Mouse (Mus musculus) liver, adult 2 months (tissue): ENCODE results near the gene Crybg3. TPM values are rescaled to one million over a fixed set of nuclear protein-coding genes. Genes with fewer than 3 reads are reported as not detected.

Source experiments
- DNase-seq: peaks from one replicate; pipeline ENCODE4 v3.0.0-alpha.2; 2011; ENCODE audit warnings: low read depth, low spot score; ENCODE audit errors: extremely low read depth
- H3K27ac ChIP-seq: fragments of 200-500 bp; replicated peaks from 2 replicates; pipeline ENCODE4 v1.5.1; 2012; ENCODE audit warnings: low read depth, mild to moderate bottlenecking, control low read depth, inconsistent platforms, low read length; ENCODE audit not compliant: insufficient read depth
- H3K27me3 ChIP-seq: fragments of 200-500 bp; 2 replicates; pipeline ENCODE4 v1.6.1; 2012; ENCODE audit warnings: mild to moderate bottlenecking, moderate library complexity, low read length, inconsistent platforms; ENCODE audit not compliant: control insufficient read depth, insufficient read depth
- H3K36me3 ChIP-seq: fragments of 200-500 bp; 2 replicates; pipeline ENCODE4 v1.6.1; 2012; ENCODE audit warnings: low read length, inconsistent platforms; ENCODE audit not compliant: control insufficient read depth, insufficient read depth
- H3K4me1 ChIP-seq: fragments of 200-500 bp; 2 replicates; pipeline ENCODE4 v1.6.1; 2011; ENCODE audit warnings: low read length; ENCODE audit not compliant: control insufficient read depth, insufficient read depth
- H3K4me3 ChIP-seq: fragments of 200-500 bp; 2 replicates; pipeline ENCODE4 v1.5.1; 2011; ENCODE audit warnings: low read depth, mild to moderate bottlenecking, control low read depth, low read length, moderate library complexity; ENCODE audit not compliant: insufficient read depth
- H3K79me2 ChIP-seq: fragments of 200-500 bp; 2 replicates; pipeline ENCODE4 v1.6.1; 2012; ENCODE audit warnings: inconsistent platforms, mild to moderate bottlenecking, low read length, moderate library complexity; ENCODE audit not compliant: control insufficient read depth, insufficient read depth
- H3K9ac ChIP-seq: fragments of 200-500 bp; 2 replicates; pipeline ENCODE4 v1.6.1; 2012; ENCODE audit warnings: low read depth, mild to moderate bottlenecking, control low read depth, inconsistent platforms, low read length
- CTCF ChIP-seq: fragments of 200-500 bp; IDR thresholded peaks from 2 replicates; pipeline ENCODE4 v1.5.1; 2011; ENCODE audit warnings: low read depth, low read length, control low read depth
- POLR2A ChIP-seq: fragments of 200-500 bp; IDR thresholded peaks from 2 replicates; pipeline ENCODE4 v1.6.1; 2011; ENCODE audit warnings: low read length, control low read depth; ENCODE audit not compliant: insufficient read depth; ENCODE audit errors: extremely low read depth
- WGBS: fragments of 180-500 bp; shearing (Covaris S2); methylation state at CpG from one replicate; pipeline ENCODE4 v1.1.7; 2018; 5-methylcytosine and 5-hydroxymethylcytosine counted together
- polyA plus RNA-seq: library from polyadenylated mRNA; depleted of rRNA; stranded (reverse); fragments of >200 nt; gene quantifications from 2 replicates; pipeline ENCODE4 v1.2.3, GENCODE M21; 2012; rRNA removed
- total RNA-seq: library from RNA; depleted of rRNA; stranded (reverse); fragments of >200 nt; gene quantifications from 2 replicates; pipeline ENCODE4 v1.2.3, GENCODE M21; 2014; rRNA removed

Crybg3 gene
- total RNA-seq = 4.1 and 5.5 TPM in 2 replicates
- 1.1 and 3.0 TPM in 2 replicates for polyA plus RNA-seq

DNA sequence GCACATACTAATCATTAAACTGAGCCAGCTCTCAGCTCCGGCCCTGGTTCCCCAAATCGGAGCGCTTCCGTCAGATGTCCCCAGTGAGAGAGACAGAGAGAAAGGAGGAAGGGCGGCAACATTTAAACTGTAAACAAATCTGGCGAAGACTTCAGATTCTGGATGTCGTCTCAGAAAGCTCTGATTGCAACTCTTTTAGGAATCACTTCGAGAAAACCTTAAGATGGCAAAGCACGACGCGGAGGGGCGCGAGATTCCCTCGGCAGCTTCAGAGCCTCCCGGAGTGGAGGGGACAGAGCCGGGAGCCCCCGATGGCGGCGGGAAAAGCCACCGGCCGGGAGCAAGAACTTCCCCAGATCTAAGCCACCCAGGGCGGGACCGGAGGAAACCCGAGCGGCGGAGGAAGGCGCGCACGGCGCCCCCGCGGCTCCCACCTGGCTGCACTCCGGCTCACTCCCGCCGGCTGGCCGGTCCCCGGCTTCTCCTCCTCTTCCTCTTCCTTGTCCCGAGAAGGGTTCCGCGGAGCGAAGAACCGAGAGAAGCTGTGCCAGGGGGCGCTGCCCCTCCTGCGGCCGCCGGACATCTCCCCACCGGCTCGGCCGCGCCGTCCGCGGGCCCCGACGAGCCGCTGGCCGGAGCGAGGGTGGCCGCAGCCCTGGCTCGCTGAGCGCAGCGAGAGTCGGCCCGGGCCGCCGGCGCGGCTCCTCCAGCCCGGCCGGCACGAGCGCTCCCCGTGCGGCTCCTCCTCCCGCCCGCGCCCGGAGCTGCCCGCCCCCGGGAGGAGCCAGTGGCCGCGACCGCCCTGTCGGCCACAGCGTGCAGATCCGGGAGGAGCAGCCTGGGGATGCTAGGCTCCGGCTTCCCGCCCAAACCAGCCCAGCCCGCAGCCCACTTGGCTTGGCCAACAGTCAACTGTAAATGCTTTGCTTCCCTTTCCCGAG, at the start of gene Crybg3:
Gene Crybg3, minus strand, starts transcription at position 669 of the 941 bp plus-strand sequence.
- peak; percentile 70 for DNase-seq
- Histone ChIP-seq H3K4me1 (peaks cover 9% of the 10 kb centered on the region), H3K4me3 (peak within 1 kb of the TSS; percentile 74), H3K9ac (peak within 1 kb of the TSS; percentile 91), H3K27ac (peak within 1 kb of the TSS; percentile 88), H3K27me3 (no peaks in the 10 kb centered on the region), H3K79me2 (peaks cover 16% of the 10 kb centered on the region), H3K36me3 (no peaks in the 10 kb centered on the region)
- TF ChIP-seq CTCF (peak; percentile 28; the same call in 1 of the 2 replicates), POLR2A (peak; percentile 40; the same call in 1 of the 2 replicates)
- WGBS = under 1% methylated on average over 89 of the region's 90 CpGs

DNA sequence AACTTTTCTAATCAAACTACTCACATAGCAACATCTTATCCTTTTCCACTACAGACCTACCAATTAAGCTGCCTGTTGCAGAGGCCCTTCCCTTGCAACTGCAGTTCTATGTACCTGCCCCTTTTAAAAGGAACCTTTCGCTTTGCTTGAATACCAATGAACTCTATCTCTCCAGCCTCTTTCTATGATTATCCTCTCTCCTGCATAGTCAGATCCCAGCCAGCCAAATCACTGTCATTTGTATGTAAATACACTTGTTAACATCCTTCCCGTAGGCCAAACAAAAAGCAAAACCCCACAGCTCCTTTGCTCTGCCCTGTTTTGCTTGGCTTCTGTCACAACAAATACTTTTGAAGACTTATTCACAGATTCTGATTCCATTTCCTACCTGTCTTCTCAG, 43.0 kb upstream of the Crybg3 start:
- WGBS = 72% methylated on average over 2 of the region's 2 CpGs
- H3K4me3 ChIP-seq = no peak overlapping the region
- no peak overlapping the region for H3K9ac ChIP-seq
- H3K79me2 ChIP-seq = no peaks in the 10 kb centered on the region
- H3K36me3 ChIP-seq = no peaks in the 10 kb centered on the region
- H3K27ac ChIP-seq = no peak overlapping the region
- DNase-seq = no peak
- no peaks in the 10 kb centered on the region; the same call in 1 of the 2 replicates for H3K27me3 ChIP-seq
- TF ChIP-seq POLR2A (no peak), CTCF (no peak)
- no peaks in the 10 kb centered on the region for H3K4me1 ChIP-seq

DNA sequence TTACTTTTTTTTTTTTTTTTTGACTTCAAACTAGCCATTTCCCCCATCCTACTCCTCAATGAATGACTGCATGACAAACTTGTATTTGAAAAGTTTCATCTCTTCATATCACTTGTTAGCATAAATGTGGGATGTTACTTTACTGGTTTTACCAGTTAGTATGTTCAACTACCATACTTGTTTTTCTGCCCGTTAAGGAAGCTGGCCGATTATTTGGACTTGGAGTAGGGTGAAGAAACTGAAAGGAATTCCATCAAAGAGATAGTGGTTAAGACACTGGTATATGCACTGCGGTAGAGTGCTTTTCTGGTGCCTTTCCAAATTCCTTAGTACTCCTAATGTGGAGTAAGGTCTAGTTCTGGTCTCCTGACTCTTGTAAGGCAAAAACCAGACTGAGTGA, 39.2 kb upstream of the Crybg3 start:
- Histone ChIP-seq H3K4me1 (peaks cover 3% of the 10 kb centered on the region; the same call in 1 of the 2 replicates), H3K27ac (no peak overlapping the region), H3K79me2 (no peaks in the 10 kb centered on the region), H3K36me3 (no peaks in the 10 kb centered on the region), H3K4me3 (no peak overlapping the region), H3K27me3 (no peaks in the 10 kb centered on the region), H3K9ac (no peak overlapping the region)
- TF ChIP-seq POLR2A = no peak
- TF ChIP-seq CTCF = no peak
- no peak for DNase-seq
- 89% methylated on average over 3 of the region's 3 CpGs for WGBS

DNA sequence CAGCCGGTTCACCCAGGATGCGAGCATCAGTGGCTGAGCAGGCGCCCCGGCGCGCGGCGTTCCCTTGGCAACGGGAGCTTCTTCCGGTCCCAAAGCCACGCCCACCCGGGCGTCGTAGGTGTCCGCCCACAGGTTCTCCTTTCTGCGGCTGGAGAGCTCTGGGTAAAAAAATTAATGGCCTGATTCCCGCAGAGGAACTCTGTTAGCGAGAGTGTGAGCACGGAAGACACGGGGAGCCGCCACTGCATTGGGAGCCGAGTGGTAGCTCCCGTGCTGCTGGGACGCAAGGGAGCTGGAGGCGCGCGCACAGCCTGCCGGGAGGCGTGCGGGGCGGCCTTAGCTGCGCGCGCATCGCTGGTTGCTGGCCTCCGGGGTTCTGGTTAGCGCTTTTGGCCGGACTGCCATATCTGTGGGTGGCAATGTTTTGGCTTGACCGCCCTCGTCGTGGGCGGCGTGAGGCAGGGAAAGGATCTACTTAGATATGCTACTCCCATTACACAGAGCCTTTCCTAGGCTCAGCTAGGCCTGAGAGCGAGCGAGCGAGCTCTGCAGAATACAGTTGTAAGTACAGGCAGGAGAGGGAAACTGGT, 38.4 kb upstream of the Crybg3 start, which contains the start of gene Arl6:
Gene Arl6, minus strand, starts transcription at position 290 of the 590 bp plus-strand sequence.
- H3K79me2 ChIP-seq = no peaks in the 10 kb centered on the region
- peak within 1 kb of the TSS; percentile 81 for H3K4me3 ChIP-seq
- TF ChIP-seq CTCF (no peak), POLR2A (peak; percentile 45; the same call in 1 of the 2 replicates)
- H3K27me3 ChIP-seq = no peaks in the 10 kb centered on the region
- DNase-seq = peak; percentile 84
- under 1% methylated on average over 46 of the region's 46 CpGs for WGBS
- peak within 1 kb of the TSS; percentile 68 for H3K9ac ChIP-seq
- H3K4me1 ChIP-seq = peaks cover 3% of the 10 kb centered on the region; the same call in 1 of the 2 replicates
- peak within 1 kb of the TSS; percentile 81 for H3K27ac ChIP-seq
- no peaks in the 10 kb centered on the region for H3K36me3 ChIP-seq

DNA sequence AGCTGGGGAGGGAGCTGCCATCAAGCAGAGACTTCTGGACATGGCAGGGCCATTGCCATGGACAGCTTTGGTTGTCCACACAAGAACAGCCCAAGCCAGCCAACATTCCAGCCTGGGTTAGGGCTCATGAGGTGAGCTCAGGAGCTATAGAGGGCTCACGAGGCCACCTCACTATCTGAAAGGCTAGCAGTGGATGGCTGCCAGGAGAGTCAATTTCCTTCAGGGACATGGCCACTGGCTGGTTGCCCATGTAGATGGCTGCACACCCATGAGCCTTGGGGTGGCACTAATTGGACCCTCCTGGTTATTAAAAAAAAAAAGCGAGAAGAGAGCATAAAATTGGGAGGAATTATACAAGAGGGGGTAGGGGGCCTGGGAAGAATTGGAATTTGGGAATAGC, 33.8 kb upstream of the Crybg3 start:
- 76% methylated on average over 2 of the region's 2 CpGs for WGBS
- Histone ChIP-seq H3K9ac (no peak overlapping the region), H3K27me3 (no peaks in the 10 kb centered on the region), H3K79me2 (no peaks in the 10 kb centered on the region), H3K36me3 (no peaks in the 10 kb centered on the region; the same call in 1 of the 2 replicates), H3K27ac (no peak overlapping the region), H3K4me1 (peaks cover 3% of the 10 kb centered on the region; the same call in 1 of the 2 replicates), H3K4me3 (no peak overlapping the region)
- no peak for TF ChIP-seq POLR2A
- TF ChIP-seq CTCF = no peak
- no peak for DNase-seq

DNA sequence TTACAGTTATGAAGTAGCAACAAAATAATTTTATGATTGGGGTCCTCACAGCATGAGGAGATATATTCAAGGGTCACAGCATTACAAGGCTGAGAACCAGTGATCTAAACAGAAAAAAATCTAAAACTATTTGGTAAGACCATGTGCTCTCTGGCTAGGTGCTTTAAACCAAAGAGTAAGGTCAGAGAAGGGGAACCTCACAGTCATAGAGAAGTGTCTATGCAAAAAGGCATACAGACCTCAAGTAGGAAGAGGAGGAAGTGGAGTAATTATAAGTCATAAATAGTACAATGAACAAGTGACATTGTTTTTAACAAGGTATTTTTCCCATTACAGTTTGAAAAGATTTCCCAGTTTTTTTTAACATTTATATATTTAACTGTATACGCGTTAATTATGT, 20.8 kb upstream of the Crybg3 start:
- TF ChIP-seq POLR2A = no peak
- TF ChIP-seq CTCF = no peak
- Histone ChIP-seq H3K79me2 (no peaks in the 10 kb centered on the region), H3K27ac (no peak overlapping the region), H3K4me3 (no peak overlapping the region), H3K27me3 (no peaks in the 10 kb centered on the region), H3K4me1 (no peaks in the 10 kb centered on the region), H3K9ac (no peak overlapping the region), H3K36me3 (no peaks in the 10 kb centered on the region)
- no peak for DNase-seq
- WGBS = 95% methylated on average over 2 of the region's 2 CpGs
